ENCODE assay signal across 9 mouse cellular contexts in the genomic region with DNA sequence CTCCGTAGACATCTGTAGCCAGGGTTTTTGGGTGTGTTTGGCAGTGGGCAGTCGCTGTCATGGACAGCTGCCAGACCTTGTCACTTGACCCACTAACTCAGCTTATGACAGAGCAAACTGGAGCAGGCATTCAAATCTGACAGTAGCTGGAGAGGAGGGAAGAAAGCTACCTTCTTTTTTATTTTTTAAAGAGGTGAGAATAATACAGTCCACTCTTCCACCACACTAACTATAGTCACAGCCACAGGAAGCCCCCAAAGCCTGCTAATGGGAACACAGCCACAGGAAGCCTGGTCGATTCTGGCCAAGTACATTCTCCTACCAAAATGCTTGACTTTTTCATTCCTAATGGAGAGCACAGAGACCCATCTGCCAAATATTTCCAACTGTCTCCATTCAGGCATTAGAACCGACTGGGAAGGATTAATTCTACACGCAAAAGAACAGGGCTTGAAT.
DNase-seq lines count a peak whose midpoint lies in the region; ATAC-seq and TF ChIP-seq lines count a peak whose summit lies in the region.
"Had no signal": no experiment of that assay in that cellular context is flagged by ENCODE, and none has a peak within 500 bp of the region (broad histone marks: within the 10 kb centered on the region; RNA-seq: fewer than 3 reads in every experiment).

No protein-coding gene starts in this region.

- WGBS in kidney, adult 2 months = 55% methylated on average over 5 of the region's 5 CpGs
- WGBS in stomach, postnatal 0 days = 21% methylated on average over 5 of the region's 5 CpGs

- H3K36me3 ChIP-seq in kidney, adult 2 months (ENCODE audit: control insufficient read depth, insufficient read depth, low read length) = no peaks in the 10 kb centered on the region
- H3K36me3 ChIP-seq in stomach, postnatal 0 days (ENCODE audit: control insufficient read depth, insufficient read depth, low read length) = no peaks in the 10 kb centered on the region
- H3K36me3 ChIP-seq: embryonic facial prominence, embryonic 12.5 days had no signal

- no peak for TF ChIP-seq CTCF in kidney, adult 2 months (conservative IDR thresholded peaks at IDR 0.05; ENCODE audit: insufficient read depth, insufficient read length, low read depth, low read length)
- no peak for TF ChIP-seq CTCF in stomach, postnatal 0 days (IDR thresholded peaks at IDR 0.05; ENCODE audit: low read depth)

- no peak for TF ChIP-seq EP300 in stomach, postnatal 0 days (optimal IDR thresholded peaks at IDR 0.05)

- no peak for TF ChIP-seq POLR2A in kidney, adult 2 months (IDR thresholded peaks at IDR 0.05; ENCODE audit: low read depth, low read length)

- H3K9ac ChIP-seq in stomach, postnatal 0 days (ENCODE audit: low read length) = no peak overlapping the region
- H3K9ac ChIP-seq: embryonic facial prominence, embryonic 12.5 days had no signal

- H3K27ac ChIP-seq in kidney, adult 2 months (ENCODE audit: insufficient read depth, low read depth, low read length) = no peak overlapping the region
- peak overlapping the region; percentile 63; the same call in 1 of the 2 replicates for H3K27ac ChIP-seq in stomach, postnatal 0 days (replicated peaks)
- H3K27ac ChIP-seq: embryonic facial prominence, embryonic 12.5 days had no signal

- no peak overlapping the region for H3K4me3 ChIP-seq in kidney, adult 2 months (ENCODE audit: insufficient read depth, low read depth, low read length)
- H3K4me3 ChIP-seq in stomach, postnatal 0 days (ENCODE audit: low read depth, low read length) = no peak overlapping the region
- H3K4me3 ChIP-seq: embryonic facial prominence, embryonic 12.5 days had no signal

- no peaks in the 10 kb centered on the region for H3K9me3 ChIP-seq in stomach, postnatal 0 days (ENCODE audit: control insufficient read depth, low read length)
- H3K9me3 ChIP-seq: embryonic facial prominence, embryonic 12.5 days had no signal

- peak overlapping the region; percentile 12 for H3K4me2 ChIP-seq in stomach, postnatal 0 days (replicated peaks; ENCODE audit: low read depth)
- H3K4me2 ChIP-seq: embryonic facial prominence, embryonic 12.5 days had no signal

- ATAC-seq in stomach, postnatal 0 days (ENCODE audit: low FRiP score, low TSS enrichment) = no peak

- H3K4me1 ChIP-seq in kidney, adult 2 months (ENCODE audit: control insufficient read depth, insufficient read depth, low read length) = peaks cover 5% of the 10 kb centered on the region; the same call in 1 of the 2 replicates
- peaks cover 10% of the 10 kb centered on the region for H3K4me1 ChIP-seq in stomach, postnatal 0 days (replicated peaks; ENCODE audit: control insufficient read depth, insufficient read depth)

- H3K27me3 ChIP-seq in kidney, adult 2 months (replicated peaks; ENCODE audit: control insufficient read depth, insufficient read depth, low read length) = no peaks in the 10 kb centered on the region
- H3K27me3 ChIP-seq in stomach, postnatal 0 days (ENCODE audit: control insufficient read depth, insufficient read depth, low read length) = no peaks in the 10 kb centered on the region
- H3K27me3 ChIP-seq: embryonic facial prominence, embryonic 12.5 days had no signal

- peak; percentile 60 for DNase-seq in kidney, adult 2 months
- no peak for DNase-seq in kidney, adult 11 months
- peak; percentile 88 for DNase-seq in adipocyte (ENCODE audit: low spot score)
- peak; percentile 20 to 49 for DNase-seq in cerebellum, postnatal 36 days
- DNase-seq in heart, postnatal 4 days = peak; percentile 71
- DNase-seq in stomach, postnatal 0 days (ENCODE audit: low spot score) = no peak
- DNase-seq in testis, postnatal 14 days (ENCODE audit: low spot score) = no peak
- no peak for DNase-seq in urinary bladder, adult 18-20 months (ENCODE audit: low spot score in 2 of 2)

Comparison
In these comparisons a context has a peak if more than half of its experiments do, and no peak if none do; other contexts are left out.
1. DNase-seq: peak in kidney, adult 2 months (single experiment), adipocyte (single experiment), cerebellum, postnatal 36 days (2 of 2) and heart, postnatal 4 days (single experiment); none in kidney, adult 11 months (single experiment), stomach, postnatal 0 days (single experiment), testis, postnatal 14 days (single experiment) and urinary bladder, adult 18-20 months (0 of 2).